Mouse (Mus musculus) E14TG2a.4 (cell line): ENCODE data around the gene Cd302.
A peak's percentile ranks its signal among the peaks of the same experiment; 100 is the strongest.

Experiments
- H3K27me3 ChIP-seq: 2 replicates; pipeline ENCODE4 v1.6.1; 2014; ENCODE audit warnings: low read length, control low read depth; ENCODE audit not compliant: insufficient read depth
- H3K36me3 ChIP-seq: 2 replicates; pipeline ENCODE4 v1.6.1; 2014; ENCODE audit warnings: low read length, control low read depth; ENCODE audit not compliant: insufficient read depth
- H3K4me1 ChIP-seq: replicated peaks from 2 replicates; pipeline ENCODE4 v1.6.1; 2014; ENCODE audit warnings: low read depth, low read length, control low read depth
- H3K4me3 ChIP-seq: replicated peaks from 2 replicates; pipeline ENCODE4 v1.5.1; 2014; ENCODE audit warnings: mild to moderate bottlenecking, low read length
- H3K9me3 ChIP-seq: 2 replicates; pipeline ENCODE4 v1.6.1; 2014; ENCODE audit warnings: low read length, control low read depth
- CTCF ChIP-seq: conservative IDR thresholded peaks from 2 replicates; pipeline ENCODE4 v1.5.1; 2014; ENCODE audit warnings: low read length
- NANOG ChIP-seq: IDR thresholded peaks from 2 replicates; pipeline ENCODE4 v1.6.1; 2014; ENCODE audit warnings: borderline replicate concordance, low read length, mixed read lengths
- POU5F1 ChIP-seq: IDR thresholded peaks from 2 replicates; pipeline ENCODE4 v1.6.1; 2014; ENCODE audit warnings: low read length, borderline replicate concordance

Cd302 gene

DNA sequence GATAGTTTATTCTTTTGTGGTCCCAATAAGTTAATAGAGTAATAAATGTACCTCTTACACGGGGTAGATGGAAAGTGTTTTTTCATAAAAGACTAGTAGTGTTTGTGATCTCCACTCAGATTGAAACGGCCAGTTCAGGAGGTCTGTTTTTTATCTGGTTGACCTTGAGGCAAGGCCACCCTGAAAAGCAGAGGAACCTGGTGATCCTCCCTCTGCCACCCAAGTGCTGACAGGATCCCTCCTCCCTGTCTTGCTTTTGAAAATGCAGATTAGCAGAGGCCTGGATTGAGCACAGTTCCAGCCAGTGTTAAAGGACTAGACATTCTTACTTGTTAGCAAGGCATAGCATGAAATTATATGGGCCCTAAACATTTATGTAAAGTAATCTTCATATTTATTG, 51.1 kb downstream of the Cd302 start:
- Histone ChIP-seq H3K36me3 (peaks cover 88% of the 10 kb centered on the region), H3K9me3 (no peaks in the 10 kb centered on the region), H3K4me3 (peak overlapping the region; percentile 14; the same call in 1 of the 2 replicates), H3K4me1 (peaks cover 60% of the 10 kb centered on the region), H3K27me3 (no peaks in the 10 kb centered on the region)
- TF ChIP-seq NANOG: no peak
- TF ChIP-seq POU5F1: no peak

- Histone ChIP-seq H3K4me3 (no peak overlapping the region), H3K36me3 (peaks cover 66% of the 10 kb centered on the region), H3K4me1 (peaks cover 78% of the 10 kb centered on the region), H3K27me3 (no peaks in the 10 kb centered on the region), H3K9me3 (no peaks in the 10 kb centered on the region)
- no peak for TF ChIP-seq NANOG
- TF ChIP-seq CTCF: no peak
- TF ChIP-seq POU5F1: no peak
Observed at GRCm38 (mm10) chr2:60230361-60230760, 53.9 kb downstream of the Cd302 start.

DNA sequence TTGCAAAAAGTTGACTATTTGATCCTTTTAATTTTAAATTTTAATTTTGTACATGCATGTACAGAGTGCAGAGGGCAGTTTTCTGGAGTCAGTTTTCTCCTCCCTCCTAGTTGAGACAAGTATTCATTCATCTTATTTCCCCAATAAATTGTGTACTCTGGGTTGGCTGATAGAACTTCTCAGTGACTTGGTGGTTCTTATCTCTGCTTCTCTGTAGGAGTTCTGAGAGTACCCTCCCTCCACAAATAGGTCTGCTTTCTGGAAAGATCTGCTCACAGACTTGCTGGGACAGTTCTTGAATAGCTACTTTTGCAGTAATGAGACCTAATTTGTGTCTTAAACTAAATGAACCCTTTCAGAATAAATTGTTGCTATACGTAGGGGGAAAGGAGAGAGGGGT, 55.8 kb downstream of the Cd302 start:
- Histone ChIP-seq H3K4me3 (no peak overlapping the region), H3K36me3 (peaks cover 48% of the 10 kb centered on the region), H3K27me3 (no peaks in the 10 kb centered on the region), H3K4me1 (peaks cover 71% of the 10 kb centered on the region), H3K9me3 (no peaks in the 10 kb centered on the region)
- TF ChIP-seq NANOG (no peak), POU5F1 (no peak)

GRCm38 (mm10) chr2:60223489-60223888, 60.8 kb downstream of the Cd302 start:
- no peak overlapping the region for H3K4me3 ChIP-seq
- peaks cover 18% of the 10 kb centered on the region for H3K36me3 ChIP-seq
- no peaks in the 10 kb centered on the region for H3K27me3 ChIP-seq
- no peaks in the 10 kb centered on the region for H3K9me3 ChIP-seq
- peaks cover 71% of the 10 kb centered on the region for H3K4me1 ChIP-seq
- TF ChIP-seq CTCF (no peak), POU5F1 (no peak)

- Histone ChIP-seq H3K27me3 (no peaks in the 10 kb centered on the region), H3K4me3 (no peak overlapping the region), H3K4me1 (peaks cover 73% of the 10 kb centered on the region), H3K36me3 (peaks cover 29% of the 10 kb centered on the region), H3K9me3 (no peaks in the 10 kb centered on the region)
- TF ChIP-seq CTCF: no peak
- no peak for TF ChIP-seq NANOG
- no peak for TF ChIP-seq POU5F1
Observed at GRCm38 (mm10) chr2:60221954-60222353, 62.3 kb downstream of the Cd302 start.

- H3K27me3 ChIP-seq: no peaks in the 10 kb centered on the region
- TF ChIP-seq NANOG (no peak), POU5F1 (no peak), CTCF (no peak)
- H3K36me3 ChIP-seq: peaks cover 36% of the 10 kb centered on the region
- peaks cover 78% of the 10 kb centered on the region for H3K4me1 ChIP-seq
- H3K4me3 ChIP-seq: no peak overlapping the region
- no peaks in the 10 kb centered on the region for H3K9me3 ChIP-seq
Observed at GRCm38 (mm10) chr2:60221236-60221635, 63.1 kb downstream of the Cd302 start.

DNA sequence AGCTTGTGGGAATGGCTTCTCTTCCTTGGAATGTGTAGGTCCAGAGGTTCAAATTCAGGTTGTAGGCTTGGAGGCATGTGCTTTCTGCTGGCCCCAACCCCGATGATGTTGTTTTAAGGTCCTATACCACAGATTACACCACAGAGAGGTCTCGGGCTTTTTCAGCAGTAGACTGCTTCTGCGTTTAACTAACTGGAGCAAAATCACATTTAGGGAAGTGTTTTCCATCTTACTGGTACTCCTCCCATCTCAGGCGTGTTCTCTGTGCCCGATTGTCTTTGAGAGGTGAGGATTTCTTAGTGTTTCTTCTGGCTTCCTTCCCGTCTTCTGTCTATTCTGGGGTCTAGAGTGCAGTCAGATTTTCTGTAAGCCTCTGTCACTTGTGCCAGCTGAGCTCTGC, 66.7 kb downstream of the Cd302 start:
- H3K4me1 ChIP-seq: peaks cover 89% of the 10 kb centered on the region
- H3K27me3 ChIP-seq: no peaks in the 10 kb centered on the region
- no peaks in the 10 kb centered on the region for H3K9me3 ChIP-seq
- H3K4me3 ChIP-seq: no peak overlapping the region
- peaks cover 59% of the 10 kb centered on the region for H3K36me3 ChIP-seq
- TF ChIP-seq CTCF (no peak), POU5F1 (no peak), NANOG (no peak)

DNA sequence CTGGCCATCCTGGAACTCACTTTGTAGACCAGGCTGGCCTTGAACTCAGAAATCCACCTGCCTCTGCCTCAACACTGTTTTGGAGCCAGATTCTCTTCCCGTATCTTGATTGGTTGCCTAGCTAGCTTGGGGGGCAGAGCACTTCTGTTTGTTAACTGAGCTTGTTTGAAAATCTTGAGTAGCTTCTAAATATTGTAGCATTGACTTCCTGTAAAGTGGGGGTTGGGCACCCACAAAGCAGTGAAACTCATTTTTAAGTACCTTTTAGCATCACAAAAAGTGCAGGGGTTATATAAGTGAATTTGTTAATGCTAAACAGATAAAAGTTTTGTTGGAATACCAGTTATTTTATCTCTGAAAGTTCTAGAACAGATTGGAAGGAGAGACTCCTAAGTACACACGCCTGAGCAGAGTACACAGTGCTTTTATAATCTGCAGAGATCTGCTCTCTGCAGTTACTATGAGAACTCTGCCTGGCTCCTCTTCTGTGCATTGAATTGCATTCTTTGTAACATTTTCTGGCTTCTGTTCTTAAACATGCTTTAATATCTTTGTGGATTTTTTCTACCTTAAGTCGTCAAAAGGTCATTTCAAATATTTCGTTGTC, 67.6 kb downstream of the Cd302 start:
- H3K4me3 ChIP-seq: no peak overlapping the region

GRCm38 (mm10) chr2:60214683-60215082, 69.6 kb downstream of the Cd302 start:
- no peak for TF ChIP-seq NANOG
- H3K9me3 ChIP-seq: no peaks in the 10 kb centered on the region

More for the DNA sequence above, 67.6 kb downstream of the Cd302 start:
- TF ChIP-seq NANOG: no peak
- TF ChIP-seq CTCF: no peak
- Histone ChIP-seq H3K27me3 (no peaks in the 10 kb centered on the region), H3K9me3 (no peaks in the 10 kb centered on the region), H3K4me1 (peaks cover 94% of the 10 kb centered on the region), H3K36me3 (peaks cover 68% of the 10 kb centered on the region)

More at GRCm38 (mm10) chr2:60214683-60215082, 69.6 kb downstream of the Cd302 start:
- H3K27me3 ChIP-seq: no peaks in the 10 kb centered on the region
- H3K36me3 ChIP-seq: peaks cover 74% of the 10 kb centered on the region
- peaks cover 86% of the 10 kb centered on the region for H3K4me1 ChIP-seq
- H3K4me3 ChIP-seq: no peak overlapping the region
